Mouse (Mus musculus) thymus, postnatal 0 days (tissue): ENCODE measurements around the gene A030014E15Rik. TPM values are rescaled to one million over a fixed set of nuclear protein-coding genes. Genes with fewer than 3 reads are reported as not detected.
"Not testable (repeated sequence)": the region's sequence is repeated elsewhere in the genome, so short reads cannot be mapped to it uniquely, and the experiment has no call there.

Experiments used
- DNase-seq: peaks from one replicate; pipeline ENCODE4 v3.0.0-alpha.2; 2015; ENCODE audit warnings: low spot score
- polyA plus RNA-seq: library from polyadenylated mRNA; unstranded; fragments of >200 nt; fragmentation: Nextera tagmentation; extraction: Ambion mirVana; gene quantifications from 2 replicates; pipeline ENCODE4 v1.2.1, GENCODE M21; 2015

The A030014E15Rik gene
- not detected in 2 replicates for polyA plus RNA-seq

GRCm38 (mm10) chr1:82924650-82925049, at the start of gene A030014E15Rik:
Gene A030014E15Rik (plus strand): TSS chr1:82924917.
- DNase-seq = no peak

DNA sequence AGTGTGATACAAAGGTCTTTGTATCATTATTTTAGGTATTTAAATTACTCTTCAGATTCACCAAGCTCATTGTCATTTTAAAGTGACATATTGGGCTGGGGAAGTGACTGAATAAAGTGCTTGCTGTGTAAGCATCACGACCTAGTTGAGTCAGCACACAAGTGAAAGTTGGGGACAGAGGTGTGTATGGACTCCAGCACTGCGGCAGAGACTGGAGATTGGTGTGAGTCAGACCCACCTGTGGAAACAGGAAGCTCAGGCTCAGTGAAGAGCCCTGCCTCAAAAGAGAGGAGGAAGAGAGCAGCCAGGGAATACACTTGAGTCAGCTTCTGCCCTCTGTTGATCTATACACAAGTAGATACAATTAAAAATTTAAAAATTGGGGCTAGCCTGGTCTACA, 45.5 kb upstream of the A030014E15Rik start:
- no peak for DNase-seq

- DNase-seq = no peak
Measured at GRCm38 (mm10) chr1:82880196-82880595, 44.5 kb upstream of the A030014E15Rik start.

DNA sequence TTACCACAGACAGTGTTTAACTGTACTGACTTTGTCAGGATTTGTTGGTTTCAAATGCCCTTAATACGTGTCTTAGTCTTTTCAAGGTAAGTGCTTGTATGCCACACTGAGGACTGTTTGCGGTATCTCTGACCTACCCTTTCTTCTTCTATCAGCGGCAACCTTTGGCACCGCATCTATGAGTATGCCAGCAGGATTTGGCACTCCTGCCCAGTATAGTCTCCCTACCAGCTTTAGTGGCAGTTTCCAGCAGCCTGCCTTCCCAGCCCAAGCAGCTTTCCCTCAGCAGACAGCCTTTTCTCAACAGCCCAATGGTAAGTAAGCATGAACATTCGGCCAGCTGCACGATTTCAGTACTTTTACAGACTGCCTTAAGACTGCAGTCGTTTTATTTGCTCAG, 31.4 kb upstream of the A030014E15Rik start:
- no peak for DNase-seq

DNA sequence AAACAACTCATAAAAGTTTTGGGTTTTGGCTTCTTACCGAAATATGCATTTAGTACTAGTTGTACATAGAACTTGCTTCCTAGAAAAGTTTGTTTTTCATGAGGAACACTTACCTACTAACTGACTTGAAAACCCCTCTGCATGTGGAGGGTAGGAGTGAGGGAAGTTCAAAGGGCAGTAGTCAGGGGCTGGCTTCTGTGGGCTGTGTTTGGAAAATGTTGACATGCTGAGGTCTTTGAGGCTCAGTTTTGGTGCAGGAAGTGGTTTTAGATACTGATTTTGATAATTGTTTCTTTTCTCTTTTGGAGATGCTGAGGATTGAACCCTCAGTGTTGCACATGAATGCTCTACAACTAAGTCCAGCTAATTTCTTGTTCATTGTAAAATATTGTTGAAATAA, 24.1 kb upstream of the A030014E15Rik start:
- DNase-seq = peak; percentile 61

DNA sequence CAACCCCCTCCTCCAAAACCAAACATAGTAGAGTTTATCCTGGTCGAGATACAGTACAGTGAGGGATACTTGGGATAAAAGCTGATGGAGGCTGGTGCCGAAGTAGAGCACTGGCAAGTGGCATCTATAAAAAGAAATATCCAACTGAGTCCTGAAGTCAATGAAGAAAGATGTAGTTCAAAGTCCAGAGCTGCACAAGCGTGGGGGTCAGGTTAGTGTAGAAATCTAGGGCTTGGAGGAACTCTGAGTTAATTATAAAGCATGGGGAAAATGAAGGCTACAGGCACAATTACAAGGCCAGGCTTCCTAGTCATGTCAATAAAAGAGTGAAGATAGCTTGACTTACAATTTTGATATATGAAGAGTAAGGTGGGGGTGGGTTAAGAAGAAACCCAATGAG, 23.5 kb upstream of the A030014E15Rik start:
- DNase-seq = no peak

GRCm38 (mm10) chr1:82905886-82906285, 18.8 kb upstream of the A030014E15Rik start:
- DNase-seq = no peak

GRCm38 (mm10) chr1:82913025-82913424, 11.7 kb upstream of the A030014E15Rik start, which contains the start of gene A030005L19Rik:
Gene A030005L19Rik (plus strand): TSS chr1:82913325.
- no peak for DNase-seq

DNA sequence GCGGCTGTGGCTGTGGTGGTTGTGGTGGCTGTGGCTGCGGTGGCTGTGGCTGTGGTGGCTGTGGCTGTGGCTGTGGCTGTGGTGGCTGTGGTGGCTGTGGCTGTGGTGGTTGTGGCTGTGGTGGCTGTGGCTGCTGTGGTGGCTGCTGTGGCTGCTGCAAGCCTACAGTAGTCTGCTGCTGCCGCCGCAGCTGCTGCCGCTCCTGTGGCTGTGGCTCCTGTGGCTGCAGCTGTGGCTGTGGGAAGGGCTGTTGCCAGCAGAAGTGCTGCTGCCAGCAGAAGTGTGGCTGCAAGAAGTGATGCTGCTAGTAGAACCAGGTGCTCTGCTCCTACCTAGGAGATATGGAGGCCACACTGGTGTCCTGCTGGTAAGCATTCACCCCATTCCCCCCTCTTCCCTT, 11.3 kb upstream of the A030014E15Rik start:
- not testable (repeated sequence) for DNase-seq

DNA sequence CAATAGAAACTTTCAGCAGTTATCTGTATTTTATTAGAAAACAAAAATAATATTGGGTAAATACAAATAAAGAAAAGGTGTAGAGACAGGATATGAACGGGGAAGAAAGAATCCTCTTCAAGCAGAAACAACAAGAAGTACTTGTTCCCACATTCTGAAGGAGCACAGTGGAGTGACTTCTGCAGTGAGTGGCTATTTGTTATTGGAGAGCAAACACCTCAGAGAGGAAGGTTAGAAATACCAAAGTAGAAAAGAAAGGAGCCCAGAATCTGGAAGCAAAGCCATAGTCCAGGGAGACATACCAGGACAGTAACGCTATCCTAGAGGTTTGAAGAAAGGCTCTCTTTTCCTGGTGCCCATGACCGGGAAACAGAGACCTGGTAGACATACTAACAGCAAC, 5.8 kb downstream of the A030014E15Rik start:
- not testable (repeated sequence) for DNase-seq

DNA sequence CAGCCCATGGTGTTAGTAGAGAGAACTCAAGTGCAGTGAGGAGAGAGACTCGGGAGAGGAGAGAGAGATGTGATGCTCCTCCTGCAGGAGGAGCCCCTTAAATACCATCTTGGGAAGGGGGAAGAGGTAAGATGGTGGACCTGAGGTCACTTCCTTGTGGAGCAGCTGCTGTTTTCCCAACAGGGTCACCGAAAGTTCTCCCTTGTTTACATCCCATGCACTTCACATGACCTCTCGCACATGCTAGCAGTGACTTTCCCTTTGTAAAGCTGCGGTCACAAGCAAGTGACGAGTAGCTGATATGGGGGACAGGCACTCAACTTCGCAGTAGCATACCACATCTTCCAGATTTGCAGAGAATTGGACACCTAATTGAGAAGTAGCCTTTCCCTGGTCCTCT, 6.6 kb downstream of the A030014E15Rik start, which contains the start of gene Gm6217:
Gene Gm6217, minus strand, starts transcription at position 74 of the 400 bp plus-strand sequence.
- not testable (repeated sequence) for DNase-seq

DNA sequence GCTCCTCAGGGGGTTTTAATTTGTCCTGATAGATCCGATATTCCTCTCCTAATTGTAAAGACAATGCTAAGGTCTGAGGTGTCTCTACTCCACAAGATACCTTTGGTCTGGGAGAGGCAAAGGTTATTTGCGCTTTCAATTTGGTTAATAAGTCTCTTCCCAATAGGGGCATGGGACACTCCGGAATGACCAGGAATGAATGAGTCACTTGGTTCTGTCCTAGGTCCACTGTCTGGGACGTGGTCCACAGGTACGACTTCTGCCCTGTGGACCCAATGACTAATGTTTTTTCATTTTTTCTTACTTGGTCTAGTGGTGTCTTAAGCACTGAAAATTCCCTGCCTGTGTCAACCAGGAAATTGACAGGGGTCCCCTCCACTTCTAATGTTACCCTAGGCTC, 13.9 kb downstream of the A030014E15Rik start:
- no peak for DNase-seq

GRCm38 (mm10) chr1:82942505-82942904, 17.8 kb downstream of the A030014E15Rik start:
- DNase-seq = not testable (repeated sequence)

GRCm38 (mm10) chr1:82943295-82943694, 18.6 kb downstream of the A030014E15Rik start, which contains the start of gene A030003K21Rik:
Gene A030003K21Rik (minus strand): TSS chr1:82943388.
- not testable (repeated sequence) for DNase-seq

GRCm38 (mm10) chr1:82946029-82946428, 21.3 kb downstream of the A030014E15Rik start:
- DNase-seq = not testable (repeated sequence)

DNA sequence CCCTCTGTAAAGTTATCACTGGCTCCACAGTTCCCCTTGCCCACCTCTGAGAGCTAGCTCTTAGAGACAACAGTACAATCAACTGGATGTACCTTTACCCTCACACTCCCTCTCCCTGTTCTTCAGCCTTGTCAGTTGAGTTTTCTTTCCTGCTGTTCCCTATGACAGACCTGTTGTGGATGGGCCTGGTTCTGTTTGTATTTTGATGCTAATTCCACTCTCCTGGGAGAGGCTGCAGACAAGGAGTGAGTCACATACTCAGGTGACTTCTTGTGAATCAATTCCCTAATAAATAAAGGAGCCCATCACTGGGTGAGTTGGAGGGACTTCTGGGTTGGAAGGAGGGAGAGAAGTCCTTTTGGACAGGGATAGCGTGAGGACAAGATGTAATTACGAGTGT, 23.9 kb downstream of the A030014E15Rik start:
- no peak for DNase-seq

DNA sequence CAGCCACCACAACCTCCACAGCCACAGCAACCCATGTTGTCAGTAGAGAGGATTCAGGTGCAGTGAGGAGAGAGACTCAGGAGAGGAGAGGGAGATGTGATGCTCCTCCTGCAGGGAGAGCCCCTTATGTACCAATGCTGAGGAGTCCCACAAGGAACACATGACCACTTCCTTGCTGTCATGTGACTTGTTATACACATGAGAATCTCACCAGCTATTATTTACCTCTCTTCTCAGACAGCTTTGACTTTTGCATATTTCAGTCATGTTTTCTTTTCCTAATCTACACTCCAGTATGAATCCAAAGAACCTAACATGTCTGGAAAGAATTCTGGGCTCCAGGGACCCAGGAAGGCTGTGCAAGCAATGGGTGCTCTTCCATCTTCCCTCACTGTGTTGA, 31.2 kb downstream of the A030014E15Rik start, which contains the start of gene Gm7544:
Gene Gm7544, minus strand, starts transcription at position 101 of the 400 bp plus-strand sequence.
- DNase-seq = not testable (repeated sequence)

DNA sequence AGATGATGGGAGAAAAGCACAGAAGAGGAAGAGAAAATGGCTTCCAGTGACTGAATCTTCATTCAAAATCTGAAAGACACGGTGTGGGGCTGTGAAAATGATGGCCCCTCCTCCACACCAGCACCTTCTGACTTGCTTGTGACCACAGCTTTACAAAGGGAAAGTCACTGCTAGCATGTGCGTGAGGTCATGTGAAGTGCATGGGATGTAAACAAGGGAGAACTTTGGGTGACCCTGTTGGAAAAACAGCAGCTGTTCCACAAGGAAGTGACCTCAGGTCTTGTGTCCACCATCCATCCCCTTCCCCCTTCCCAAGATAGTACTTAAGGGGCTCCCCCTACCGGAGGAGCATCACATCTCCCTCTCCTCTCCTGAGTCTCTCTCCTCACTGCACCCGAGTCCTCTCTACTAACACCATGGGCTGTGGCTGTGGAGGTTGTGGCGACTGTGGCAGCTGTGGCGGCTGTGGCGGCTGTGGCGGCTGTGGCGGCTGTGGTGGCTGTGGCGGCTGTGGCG, 35.2 kb downstream of the A030014E15Rik start, which contains the start of gene Gm47955:
Gene Gm47955, plus strand, starts transcription at position 417 of the 516 bp plus-strand sequence.
- no peak for DNase-seq

DNA sequence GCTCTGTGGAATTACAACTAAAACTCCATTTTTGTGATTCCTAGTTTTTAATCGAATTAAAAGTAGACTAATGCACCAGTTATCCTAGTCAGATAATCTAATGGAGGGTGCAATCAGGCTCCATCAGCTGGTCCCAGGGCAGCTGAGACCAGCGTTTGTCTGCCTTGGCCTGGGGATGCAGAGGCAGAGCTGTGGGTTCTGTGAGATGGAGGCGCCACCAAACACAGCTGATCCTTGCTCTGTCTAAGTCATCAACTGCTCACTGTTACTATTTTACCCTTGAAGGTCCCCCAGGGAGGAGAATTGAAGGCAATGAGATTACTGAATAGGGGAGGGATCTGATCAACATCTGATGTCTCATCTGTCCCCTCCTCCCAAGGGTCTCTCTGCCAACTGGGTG, 41.7 kb downstream of the A030014E15Rik start:
- DNase-seq = no peak

DNA sequence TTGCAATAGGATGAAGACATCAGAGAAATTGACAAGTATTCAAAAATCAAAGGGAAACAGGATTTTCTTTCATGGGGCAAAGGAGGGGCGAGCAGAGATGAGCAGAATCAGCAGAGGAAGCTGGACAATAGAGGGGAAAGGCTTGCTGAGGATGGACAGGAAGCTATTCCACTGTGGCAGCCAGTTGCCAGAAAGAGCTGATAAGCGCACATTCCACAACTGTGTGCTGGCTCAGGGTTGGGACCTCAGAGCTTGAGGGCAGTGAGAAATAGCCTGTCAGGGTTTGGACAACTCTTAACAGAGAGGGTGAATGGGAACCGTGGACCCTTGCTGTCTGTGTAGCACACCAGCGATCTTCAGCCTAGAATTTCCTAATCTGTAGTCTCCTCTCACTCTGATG, 47.3 kb downstream of the A030014E15Rik start:
- no peak for DNase-seq

DNA sequence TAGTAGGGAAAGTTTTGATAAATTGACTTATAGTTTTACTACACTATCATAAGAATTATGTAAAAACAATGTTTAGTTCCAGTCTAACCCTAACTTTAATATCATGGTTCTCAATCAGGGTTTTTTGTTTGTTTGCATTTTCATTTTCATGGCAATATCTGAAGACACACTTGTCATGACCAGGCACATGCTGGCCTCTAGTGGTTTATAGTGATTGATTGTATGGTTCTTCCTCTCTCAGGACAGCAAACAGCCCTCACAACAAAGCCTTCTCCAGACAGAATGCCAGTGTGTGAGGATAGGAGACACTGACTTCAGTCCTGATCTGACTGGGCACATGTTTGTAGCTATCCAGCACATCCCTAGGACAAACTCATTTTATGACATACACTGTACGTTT, 48.5 kb downstream of the A030014E15Rik start:
- no peak for DNase-seq

GRCm38 (mm10) chr1:82973901-82974300, 49.2 kb downstream of the A030014E15Rik start:
- DNase-seq = peak; percentile 55

GRCm38 (mm10) chr1:82974342-82974741, 49.6 kb downstream of the A030014E15Rik start:
- no peak for DNase-seq
